Mouse (Mus musculus): ENCODE data around the gene Gm14418. TPM values are rescaled to one million over a fixed set of nuclear protein-coding genes. Genes with fewer than 3 reads are reported as not detected.

Gene Gm14418
- 1 to 10 TPM in 1 of 2 experiments, under 1 TPM in 1; 0.89 to 2.2 TPM for total RNA-seq (2023)

GRCm38 (mm10) chr2:177398096-177398495 lies at the start of gene Gm14418:
Gene Gm14418, minus strand, starts transcription at chr2:177398320.

Other genes with a start within 250 kb of the Gm14418 start
- 10 to 100 TPM; 11.9 to 13.6 TPM for gene Gm14410, start 191.9 kb downstream of the Gm14418 start, total RNA-seq (2023)
- not detected for gene Gm14409, start 131.3 kb downstream of the Gm14418 start, total RNA-seq (2023)
- not detected for gene Gm14412, start 74.0 kb downstream of the Gm14418 start, total RNA-seq (2023)
- 10 to 100 TPM in 1 of 2 experiments, 1 to 10 TPM in 1; 5.9 to 10.2 TPM for gene Zfp970, start 66.4 kb upstream of the Gm14418 start, total RNA-seq (2023)
- gene Gm14403, start 99.9 kb upstream of the Gm14418 start, total RNA-seq (2023), result 1 to 10 TPM; 3.4 to 9.1 TPM
- not detected for gene Gm14406, start 179.9 kb upstream of the Gm14418 start, total RNA-seq (2023)

All from T-cell, adult 66 days (primary cell).